Mouse (Mus musculus) midbrain, embryonic 16.5 days (tissue): Measurements from ENCODE around the gene Polr3h. TPM values are rescaled to one million over a fixed set of nuclear protein-coding genes. Genes with fewer than 3 reads are reported as not detected.
A peak's percentile ranks its signal among the peaks of the same experiment; 100 is the strongest.

Experiments used
- ATAC-seq: fragments of 200-750 bp; cut with Nextera tagmentation; 2 replicates; pipeline ENCODE4 v1.8.0; 2017; ENCODE audit warnings: moderate TSS enrichment
- H3K27ac ChIP-seq: fragments of 300-500 bp; sonication (generic); 2 replicates; pipeline ENCODE4 v1.5.1; 2014; ENCODE audit warnings: mild to moderate bottlenecking, low read length, mixed read lengths
- H3K27me3 ChIP-seq: fragments of 300-500 bp; sonication (generic); 2 replicates; pipeline ENCODE4 v1.6.1; 2014; ENCODE audit warnings: low read depth, low read length, mixed read lengths; ENCODE audit not compliant: control insufficient read depth, insufficient read depth
- H3K36me3 ChIP-seq: fragments of 300-500 bp; sonication (generic); 2 replicates; pipeline ENCODE4 v1.6.1; 2014; ENCODE audit warnings: mild to moderate bottlenecking, low read length, moderate library complexity, mixed read lengths; ENCODE audit not compliant: control insufficient read depth, insufficient read depth
- H3K4me1 ChIP-seq: fragments of 300-500 bp; sonication (generic); 2 replicates; pipeline ENCODE4 v1.6.1; 2014; ENCODE audit warnings: mild to moderate bottlenecking, low read length, mixed read lengths; ENCODE audit not compliant: control insufficient read depth, insufficient read depth
- H3K4me2 ChIP-seq: fragments of 300-500 bp; sonication (generic); 2 replicates; pipeline ENCODE4 v1.6.1; 2014; ENCODE audit warnings: mild to moderate bottlenecking, low read length, mixed read lengths
- H3K4me3 ChIP-seq: fragments of 300-500 bp; sonication (generic); 2 replicates; pipeline ENCODE4 v1.5.1; 2014; ENCODE audit warnings: low read depth, mild to moderate bottlenecking, low read length, moderate library complexity, mixed read lengths
- H3K9ac ChIP-seq: fragments of 300-500 bp; sonication (generic); 2 replicates; pipeline ENCODE4 v1.6.1; 2014; ENCODE audit warnings: low read depth, low read length, mixed read lengths
- H3K9me3 ChIP-seq: fragments of 300-500 bp; sonication (generic); replicated peaks from 2 replicates; pipeline ENCODE4 v1.6.1; 2014; ENCODE audit warnings: mild to moderate bottlenecking, low read length, mixed read lengths; ENCODE audit not compliant: control insufficient read depth, poor library complexity, severe bottlenecking
- WGBS: fragments of 180-500 bp; shearing (Covaris S2); extraction: QIAGEN DNeasy Blood & Tissue Kit; methylation state at CpG from one replicate; pipeline ENCODE4 v1.1.7; 2014; 5-methylcytosine and 5-hydroxymethylcytosine counted together
- polyA plus RNA-seq: library from polyadenylated mRNA; unstranded; fragments of >200 nt; fragmentation: Nextera tagmentation; extraction: Ambion mirVana; gene quantifications from 2 replicates; pipeline ENCODE4 v1.2.1, GENCODE M21; 2015

Polr3h gene
- polyA plus RNA-seq, 1 experiment from 2014 or later: 77.2 TPM

DNA sequence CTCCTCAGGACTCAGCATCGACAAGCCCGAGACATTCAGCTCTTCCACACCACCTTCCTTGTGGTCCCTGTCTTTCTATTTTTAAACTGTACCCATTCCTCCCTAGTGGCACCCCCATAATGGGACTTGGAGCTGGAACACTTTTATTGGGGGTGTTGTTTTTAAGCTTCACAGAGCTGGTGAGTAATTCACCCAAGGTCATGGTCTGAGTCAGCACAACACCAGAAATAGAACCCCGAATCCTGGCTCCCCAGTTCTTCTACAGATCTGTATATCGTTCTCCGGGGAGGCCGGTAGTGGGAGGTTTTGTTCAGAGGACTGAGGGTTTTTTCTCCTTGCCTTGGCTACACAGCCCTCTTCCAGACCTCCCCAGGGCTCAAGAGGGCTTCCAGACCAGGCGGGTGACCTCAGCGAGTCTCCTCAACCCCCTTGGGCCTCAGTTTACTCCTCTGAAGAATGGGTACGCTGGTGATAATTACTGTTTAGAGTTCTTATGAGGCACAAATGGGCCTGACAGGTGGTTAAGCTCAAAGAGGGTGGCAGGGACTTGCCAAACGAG, 13.2 kb upstream of the Polr3h start:
- Histone ChIP-seq H3K9ac (peak overlapping the region; percentile 39; the same call in 1 of the 2 replicates), H3K27ac (no peak overlapping the region), H3K4me1 (peaks cover 33% of the 10 kb centered on the region), H3K9me3 (no peaks in the 10 kb centered on the region), H3K4me2 (peak overlapping the region; percentile 61; the same call in 1 of the 2 replicates), H3K36me3 (peaks cover 3% of the 10 kb centered on the region), H3K27me3 (no peaks in the 10 kb centered on the region), H3K4me3 (no peak overlapping the region)
- no peak for ATAC-seq
- 87% methylated on average over 10 of the region's 10 CpGs for WGBS

DNA sequence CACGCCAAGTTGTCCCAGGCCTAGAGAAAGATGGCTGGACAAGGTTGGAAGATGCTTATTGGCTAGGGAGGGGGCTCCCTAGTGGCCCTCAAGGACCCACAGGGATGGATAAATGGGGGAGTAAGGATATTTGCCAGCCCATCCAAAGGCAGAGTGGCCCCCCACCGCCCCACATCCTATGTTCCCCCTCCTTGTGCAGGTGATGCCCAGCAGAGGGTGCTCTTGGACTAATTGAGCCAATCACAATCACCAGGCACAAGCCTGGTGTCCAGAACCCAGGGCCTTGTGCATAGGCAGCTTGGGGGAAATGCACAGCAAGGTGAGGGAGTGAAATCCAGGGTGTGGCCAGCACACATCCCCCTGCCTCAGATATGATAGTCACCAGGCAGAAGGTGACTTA, 12.2 kb upstream of the Polr3h start:
- Histone ChIP-seq H3K27ac (peak overlapping the region; percentile 88), H3K9me3 (no peaks in the 10 kb centered on the region), H3K4me1 (peaks cover 31% of the 10 kb centered on the region), H3K36me3 (peaks cover 3% of the 10 kb centered on the region), H3K27me3 (no peaks in the 10 kb centered on the region), H3K9ac (peak overlapping the region; percentile 76), H3K4me2 (peak overlapping the region; percentile 61), H3K4me3 (peak overlapping the region; percentile 76)
- 20% methylated on average over 2 of the region's 2 CpGs for WGBS
- 0 out of 2 replicates have a peak, but pooled peaks have one; percentile 22 for ATAC-seq

DNA sequence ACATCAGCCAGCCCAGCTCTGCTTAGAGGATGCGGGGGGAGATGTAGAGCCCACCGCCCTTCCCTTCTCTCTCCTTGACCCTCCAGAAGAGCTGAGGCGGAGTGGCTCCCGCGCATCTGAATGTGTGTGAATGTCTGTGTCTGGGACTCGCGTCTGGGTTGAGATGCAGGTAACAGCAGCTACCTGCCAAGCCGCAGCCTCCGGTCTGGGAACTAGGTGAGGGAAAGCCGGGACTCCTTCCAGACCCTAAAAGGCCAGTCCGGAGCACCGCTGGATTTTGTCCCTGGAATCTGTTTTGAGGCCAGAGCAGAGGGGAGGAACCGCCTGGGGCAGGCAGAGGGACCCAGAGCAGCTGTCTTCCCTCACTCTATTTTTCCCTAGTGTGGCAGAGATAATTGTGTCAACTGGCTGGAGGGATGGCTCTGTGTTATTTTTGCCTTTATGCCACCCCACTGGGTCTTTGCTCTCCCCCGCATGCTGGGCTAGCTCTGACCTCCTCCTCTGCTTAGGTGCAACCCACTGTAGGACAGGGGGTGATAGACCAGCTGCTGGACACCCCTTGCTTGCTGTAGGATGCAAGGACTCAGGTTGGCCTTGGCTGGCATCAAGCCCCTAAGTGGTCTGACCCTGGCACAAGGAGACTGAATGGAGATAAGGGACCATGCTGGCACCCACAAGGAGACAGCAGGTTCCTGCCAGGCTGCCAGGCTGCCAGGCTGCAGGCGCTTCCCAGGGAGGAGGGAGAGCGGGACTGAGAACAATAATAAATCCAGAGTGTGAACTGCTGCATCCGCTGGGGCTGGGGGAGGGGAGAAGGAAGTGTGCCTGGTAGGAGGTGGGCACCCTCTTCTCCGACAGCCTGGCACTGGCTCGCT, 11.3 kb upstream of the Polr3h start:
- H3K36me3 ChIP-seq: peaks cover 3% of the 10 kb centered on the region
- peak overlapping the region; percentile 76 for H3K4me3 ChIP-seq
- H3K4me2 ChIP-seq: peak overlapping the region; percentile 61
- peak overlapping the region; percentile 88 for H3K27ac ChIP-seq
- no peaks in the 10 kb centered on the region for H3K9me3 ChIP-seq
- H3K27me3 ChIP-seq: no peaks in the 10 kb centered on the region
- H3K4me1 ChIP-seq: peaks cover 28% of the 10 kb centered on the region
- peak overlapping the region; percentile 76 for H3K9ac ChIP-seq
- ATAC-seq: peak; percentile 47
- WGBS: 4% methylated on average over 19 of the region's 19 CpGs

DNA sequence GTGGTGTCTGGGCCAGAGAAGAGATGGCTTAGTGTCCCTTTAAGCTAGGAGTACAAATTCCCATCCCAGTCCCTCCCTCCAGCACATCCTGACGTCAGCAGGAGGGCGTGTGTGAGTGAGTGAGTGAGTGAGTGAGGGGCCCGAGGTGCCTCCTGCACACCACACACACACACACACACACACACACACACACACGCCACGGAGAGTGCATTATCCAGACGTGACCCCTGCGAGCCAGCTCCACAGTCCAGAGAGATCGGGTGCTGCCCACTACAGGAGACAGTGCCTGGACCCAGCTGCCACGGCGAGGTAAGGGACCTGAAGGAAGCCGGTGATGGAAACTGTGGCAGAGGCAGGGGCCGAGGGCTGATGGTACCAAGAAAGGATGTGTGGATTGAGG, 10.6 kb upstream of the Polr3h start, which contains the start of gene Csdc2:
Gene Csdc2 (plus strand): TSS at position 81 of the 400 bp plus-strand sequence.
- peaks cover 28% of the 10 kb centered on the region for H3K4me1 ChIP-seq
- H3K4me2 ChIP-seq: peak within 1 kb of the TSS; percentile 61
- peaks cover 3% of the 10 kb centered on the region for H3K36me3 ChIP-seq
- ATAC-seq: peak; percentile 85
- H3K9me3 ChIP-seq: no peaks in the 10 kb centered on the region
- H3K27me3 ChIP-seq: no peaks in the 10 kb centered on the region
- peak within 1 kb of the TSS; percentile 76 for H3K9ac ChIP-seq
- peak within 1 kb of the TSS; percentile 88 for H3K27ac ChIP-seq
- 0% methylated on average over 12 of the region's 12 CpGs for WGBS
- peak within 1 kb of the TSS; percentile 76 for H3K4me3 ChIP-seq

DNA sequence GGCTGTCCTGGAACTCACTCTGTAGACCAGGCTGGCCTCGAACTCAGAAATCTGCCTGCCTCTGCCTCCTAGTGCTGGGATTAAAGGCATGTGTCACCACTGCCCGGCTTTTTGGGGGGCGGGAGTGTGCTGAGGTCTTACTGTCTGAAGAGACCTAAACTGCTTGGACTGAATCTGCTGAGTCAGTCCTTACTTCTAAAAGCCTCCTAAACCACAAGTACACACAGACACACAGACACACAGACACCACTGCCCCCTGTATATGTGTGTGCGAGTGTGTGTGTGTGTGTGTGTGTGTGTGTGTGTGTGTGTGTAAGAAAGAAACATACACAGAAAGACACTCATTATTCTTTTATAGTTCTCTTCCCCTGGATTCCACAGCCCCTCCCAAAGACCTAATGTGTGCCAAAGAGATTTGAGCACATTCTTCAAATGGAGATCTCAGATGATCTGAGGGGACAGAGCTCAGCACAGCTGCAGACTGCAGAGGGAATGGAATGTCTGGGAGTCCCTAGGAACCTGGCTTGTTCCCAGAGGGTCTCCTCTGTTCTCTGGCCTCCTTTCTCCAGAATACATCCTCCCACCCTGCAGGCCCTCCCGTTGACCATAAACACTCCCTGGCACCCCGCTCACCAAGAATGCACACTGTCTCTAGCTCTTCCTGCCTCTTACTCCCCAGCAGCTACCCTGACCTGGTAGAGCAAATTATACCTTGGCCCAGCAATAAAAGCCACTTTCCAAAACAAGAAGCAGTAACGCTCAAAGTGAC, 10.0 kb upstream of the Polr3h start:
- H3K4me1 ChIP-seq: peaks cover 28% of the 10 kb centered on the region
- peak overlapping the region; percentile 76 for H3K4me3 ChIP-seq
- H3K27ac ChIP-seq: peak overlapping the region; percentile 88
- H3K9ac ChIP-seq: peak overlapping the region; percentile 76
- 58% methylated on average over 7 of the region's 7 CpGs for WGBS
- H3K27me3 ChIP-seq: no peaks in the 10 kb centered on the region
- peak; percentile 25; the same call in 1 of the 2 replicates for ATAC-seq
- peak overlapping the region; percentile 61 for H3K4me2 ChIP-seq
- H3K9me3 ChIP-seq: no peaks in the 10 kb centered on the region
- peaks cover 2% of the 10 kb centered on the region for H3K36me3 ChIP-seq

DNA sequence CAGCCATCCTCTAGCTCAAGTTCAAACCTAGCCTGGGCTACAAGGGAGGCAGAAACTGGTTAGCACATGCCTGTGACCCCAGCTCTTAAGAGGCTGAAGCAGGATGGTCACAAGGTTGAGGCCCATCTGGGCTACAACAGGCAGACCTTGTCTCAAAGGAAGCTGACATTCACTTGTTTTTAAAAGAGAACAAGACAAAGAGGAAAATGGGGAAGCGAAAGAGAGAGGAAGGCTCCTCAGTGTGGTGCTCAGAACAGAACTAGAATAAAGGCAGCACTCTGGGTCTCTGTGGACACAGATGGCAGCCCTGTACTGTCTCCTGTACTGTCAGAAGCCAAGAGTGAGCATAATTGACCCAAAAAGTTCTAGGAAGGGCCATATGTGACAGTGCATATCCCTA, 7.9 kb upstream of the Polr3h start:
- Histone ChIP-seq H3K4me3 (no peak overlapping the region), H3K27me3 (no peaks in the 10 kb centered on the region), H3K4me2 (no peak overlapping the region), H3K4me1 (peaks cover 20% of the 10 kb centered on the region), H3K27ac (no peak overlapping the region), H3K36me3 (no peaks in the 10 kb centered on the region), H3K9ac (no peak overlapping the region), H3K9me3 (no peaks in the 10 kb centered on the region)
- no peak for ATAC-seq
- WGBS: 81% methylated on average over 1 of the region's 1 CpGs

DNA sequence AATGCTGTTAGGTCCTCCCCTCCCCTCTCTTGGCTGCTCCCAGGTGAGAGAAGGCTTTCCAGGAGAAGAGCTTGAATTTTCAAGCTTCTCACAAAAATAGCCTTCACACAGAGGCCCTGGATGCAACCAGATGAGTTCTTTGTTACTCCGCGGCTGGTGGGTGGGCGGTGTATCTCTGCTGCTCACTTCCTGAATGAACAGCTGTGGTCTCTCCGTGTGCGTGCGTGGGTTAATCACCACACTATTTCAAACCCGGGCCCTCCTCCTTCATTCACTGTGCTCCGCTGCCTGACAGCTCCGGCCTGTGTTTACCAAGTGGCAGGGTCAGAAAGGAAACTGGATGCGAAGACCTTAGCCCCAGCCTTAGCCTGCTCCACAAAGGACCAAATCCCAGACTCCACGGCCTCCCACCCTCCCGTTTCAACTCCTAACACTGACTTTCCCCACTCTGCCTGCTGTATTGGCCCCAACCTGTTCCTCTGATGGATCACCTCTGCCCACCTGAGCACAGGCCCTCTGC, 7.0 kb upstream of the Polr3h start:
- no peak overlapping the region for H3K9ac ChIP-seq
- no peaks in the 10 kb centered on the region for H3K27me3 ChIP-seq
- no peaks in the 10 kb centered on the region for H3K36me3 ChIP-seq
- 43% methylated on average over 12 of the region's 12 CpGs for WGBS
- no peak overlapping the region for H3K27ac ChIP-seq
- H3K4me3 ChIP-seq: no peak overlapping the region
- H3K9me3 ChIP-seq: no peaks in the 10 kb centered on the region
- no peak for ATAC-seq
- H3K4me1 ChIP-seq: peaks cover 10% of the 10 kb centered on the region
- no peak overlapping the region for H3K4me2 ChIP-seq

DNA sequence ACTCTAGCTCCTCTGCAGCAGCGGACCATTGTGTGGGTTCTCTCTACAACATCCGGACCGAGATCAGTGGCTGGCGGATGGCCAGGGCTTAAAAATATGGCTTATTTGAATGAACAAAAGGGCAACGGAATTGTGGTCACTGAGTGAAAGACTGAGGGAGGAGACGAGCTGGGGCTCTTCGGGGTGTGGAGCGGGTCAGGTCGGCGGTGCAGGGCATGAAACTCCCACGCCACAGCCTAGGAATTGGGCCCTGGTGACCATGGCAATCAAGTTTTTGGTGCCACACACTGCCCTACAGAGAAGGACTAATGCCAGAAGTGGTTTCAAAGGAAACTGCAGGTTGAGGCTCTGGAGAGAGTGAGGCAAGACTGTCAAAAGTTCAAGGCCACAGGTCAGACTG, 2.2 kb upstream of the Polr3h start:
- ATAC-seq: no peak

More for the DNA sequence above, 2.2 kb upstream of the Polr3h start:
- Histone ChIP-seq H3K4me2 (no peak overlapping the region), H3K4me3 (no peak overlapping the region), H3K27ac (0 out of 2 replicates have a peak overlapping the region, but pooled peaks have one; percentile 43), H3K4me1 (peaks cover 25% of the 10 kb centered on the region), H3K9ac (no peak overlapping the region), H3K36me3 (no peaks in the 10 kb centered on the region), H3K27me3 (no peaks in the 10 kb centered on the region), H3K9me3 (no peaks in the 10 kb centered on the region)
- WGBS: 43% methylated on average over 11 of the region's 11 CpGs
